Mouse (Mus musculus) hematopoietic stem cell, adult 5-6 weeks (primary cell): ENCODE data around the gene Wwtr1. TPM values are rescaled to one million over a fixed set of nuclear protein-coding genes. Genes with fewer than 3 reads are reported as not detected.

Experiments
- ATAC-seq, 2 experiments: fragments of 125-278 bp in 1 of 2; replicated peaks in 1 of 2; 2 replicates each; pipeline ENCODE4 v1.8.0; 2016 to 2017; ENCODE audit warnings: inconsistent platforms in 2 of 2, mild to moderate bottlenecking in 2 of 2, moderate number of reproducible peaks in 2 of 2, low read depth in 1 of 2, moderate TSS enrichment in 1 of 2; ENCODE audit not compliant: low FRiP score in 2 of 2, poor library complexity in 2 of 2, severe bottlenecking in 2 of 2, insufficient read depth in 1 of 2, low TSS enrichment in 1 of 2
- total RNA-seq: library from RNA; stranded (forward); fragments of 172-1452, 232-1000 nt; gene quantifications from 2 replicates; pipeline ENCODE4 v1.2.3, GENCODE M21; 2017

Gene Wwtr1
- total RNA-seq, 1 experiment from 2014 or later, result 0.99 TPM

DNA sequence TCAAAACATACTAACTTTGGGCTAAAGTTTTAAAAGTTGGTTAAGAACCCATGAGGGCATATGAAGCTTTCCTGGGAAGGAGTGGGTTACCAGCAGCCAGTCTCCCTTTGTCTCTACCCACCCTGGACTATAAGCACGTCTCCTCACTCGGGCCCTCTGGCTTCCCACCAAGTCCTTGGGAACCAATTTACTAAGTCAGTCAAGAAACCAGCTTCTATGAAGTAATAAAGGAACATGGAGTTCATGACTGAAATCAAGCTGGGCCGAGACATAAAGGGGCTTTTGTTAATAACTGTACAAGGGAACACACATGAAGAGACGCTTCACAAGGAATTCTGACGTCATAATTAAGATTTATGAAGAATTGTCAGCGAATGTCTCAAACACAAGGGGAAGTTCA lies 41.3 kb downstream of the Wwtr1 start:
- ATAC-seq, result no peak

DNA sequence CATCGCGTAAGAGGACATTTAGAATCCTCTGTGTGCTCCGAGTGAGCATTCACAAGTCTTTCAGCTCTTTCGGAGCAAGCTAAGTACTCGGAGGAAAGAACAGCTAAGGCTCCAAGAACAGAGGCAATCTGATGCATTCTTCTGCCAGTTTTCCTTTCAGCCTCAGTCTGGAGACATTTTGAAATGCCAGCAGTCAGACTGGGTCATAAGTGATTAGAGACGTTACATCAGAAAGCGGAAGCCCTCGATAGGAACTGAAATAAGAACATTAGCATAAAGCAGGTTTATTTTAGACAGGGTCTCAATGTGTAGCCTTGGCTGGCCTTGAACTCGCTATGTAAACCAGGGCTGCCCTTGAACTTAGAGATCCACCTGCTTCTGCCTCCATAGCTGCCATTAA lies 41.8 kb downstream of the Wwtr1 start:
- no peak for ATAC-seq

DNA sequence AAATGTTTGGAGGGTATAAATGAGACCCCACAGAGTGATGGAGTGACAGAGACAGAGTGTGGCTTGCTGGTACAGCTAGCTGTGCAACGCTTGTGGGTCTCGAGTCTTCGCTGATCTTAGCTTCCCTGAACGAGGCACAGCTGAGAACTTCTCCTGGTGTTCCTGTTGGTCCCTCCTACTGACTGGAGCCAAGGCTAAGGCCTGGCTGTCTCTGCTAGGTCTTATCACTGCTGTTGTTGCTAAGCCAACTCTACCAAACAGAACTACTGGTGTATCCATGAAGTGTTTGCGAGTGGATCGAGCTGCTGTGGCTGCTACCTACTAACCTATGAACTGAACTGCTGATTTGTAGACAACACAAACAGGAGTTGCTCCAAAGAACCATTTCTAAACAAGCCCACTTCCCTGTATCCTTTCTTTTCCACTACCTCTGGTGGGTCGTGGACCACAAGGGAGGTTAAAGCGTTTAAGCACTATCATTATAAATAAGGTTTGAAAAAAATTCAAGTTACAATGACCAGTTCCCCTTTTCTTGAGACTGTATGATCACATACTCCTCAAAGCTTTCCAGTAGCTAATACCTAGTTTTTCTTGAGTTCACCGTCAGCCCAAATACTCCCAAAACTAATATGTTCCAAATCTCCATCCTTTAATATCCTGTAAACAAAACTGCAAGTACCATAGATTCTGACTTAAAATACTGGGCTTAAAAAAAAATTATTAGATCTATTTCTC lies 42.6 kb downstream of the Wwtr1 start:
- ATAC-seq, result no peak

DNA sequence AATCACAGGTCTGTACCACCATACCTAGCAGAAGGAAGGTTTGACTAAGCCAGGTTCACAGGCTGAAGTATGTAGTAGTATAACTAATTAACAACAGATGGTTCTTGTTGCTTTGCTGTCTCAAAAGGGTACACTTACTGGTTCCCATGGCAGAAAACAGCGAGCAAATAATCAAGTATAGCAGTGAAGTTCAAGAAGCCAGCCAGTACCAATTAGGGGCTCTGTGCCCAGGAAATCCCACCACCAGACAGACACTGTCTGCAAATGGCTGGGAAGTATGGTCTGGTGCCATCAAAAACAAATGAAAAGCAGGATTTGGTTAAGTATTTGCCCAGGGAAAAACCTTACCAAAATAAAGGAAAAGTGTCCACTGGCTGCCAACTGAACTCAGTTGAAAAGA lies 44.9 kb downstream of the Wwtr1 start:
- ATAC-seq, result no peak

DNA sequence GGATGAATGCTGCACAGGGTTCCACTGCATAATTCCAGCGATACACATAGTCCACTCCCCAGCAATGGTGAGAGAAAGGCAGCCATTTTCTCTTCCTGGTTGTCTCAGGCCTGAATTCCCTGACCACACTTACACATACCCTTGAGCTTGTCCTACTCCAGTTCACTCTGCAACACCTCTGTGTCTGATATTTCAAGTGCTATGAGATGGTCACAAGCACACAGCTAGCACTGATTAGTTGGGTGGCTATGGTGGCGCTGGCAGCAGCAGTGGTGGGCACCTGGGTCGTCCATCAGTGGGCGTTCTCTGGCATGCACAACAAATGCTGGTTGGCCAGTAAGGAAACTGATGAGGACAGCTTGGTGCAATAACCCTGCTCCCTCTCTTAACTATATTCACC lies 45.5 kb downstream of the Wwtr1 start:
- no peak for ATAC-seq

DNA sequence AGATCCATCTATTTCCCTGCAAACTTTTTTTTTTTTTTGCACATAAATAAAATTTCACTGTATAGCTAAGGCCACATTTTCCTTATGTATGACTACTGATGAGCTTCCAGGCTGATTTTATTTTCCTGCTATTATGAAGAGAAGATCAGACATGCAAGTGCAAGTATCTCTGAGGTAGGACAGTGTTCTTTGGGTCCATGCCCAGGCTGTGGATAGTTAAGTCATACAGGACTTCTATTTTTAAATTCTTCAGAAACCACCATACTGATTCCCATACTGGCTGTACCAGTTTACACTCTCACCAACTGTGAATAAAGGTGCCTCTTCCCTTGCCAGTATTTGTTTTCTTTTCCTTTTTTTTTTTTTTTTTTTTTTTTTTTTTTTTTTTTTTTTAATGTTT lies 48.6 kb downstream of the Wwtr1 start:
- no peak for ATAC-seq

DNA sequence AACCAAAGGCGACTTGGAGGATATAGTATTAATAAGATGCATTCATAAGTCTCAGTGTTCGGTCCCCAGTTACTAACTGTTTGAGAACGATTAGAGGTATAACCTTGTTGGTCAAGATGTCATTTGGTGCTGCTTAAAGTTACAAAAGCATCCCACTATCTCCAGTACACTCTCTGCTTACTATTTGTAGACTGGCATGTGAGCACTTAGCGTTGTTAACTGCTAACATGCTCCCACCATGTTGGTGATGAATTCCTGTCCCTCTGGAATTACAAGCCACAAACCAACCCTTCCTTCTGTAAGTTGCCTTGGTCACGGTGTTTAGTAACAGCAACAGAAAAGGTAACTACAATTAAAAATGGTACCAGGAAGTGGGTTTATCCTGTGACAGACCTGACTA lies 52.6 kb downstream of the Wwtr1 start:
- ATAC-seq, result no peak

DNA sequence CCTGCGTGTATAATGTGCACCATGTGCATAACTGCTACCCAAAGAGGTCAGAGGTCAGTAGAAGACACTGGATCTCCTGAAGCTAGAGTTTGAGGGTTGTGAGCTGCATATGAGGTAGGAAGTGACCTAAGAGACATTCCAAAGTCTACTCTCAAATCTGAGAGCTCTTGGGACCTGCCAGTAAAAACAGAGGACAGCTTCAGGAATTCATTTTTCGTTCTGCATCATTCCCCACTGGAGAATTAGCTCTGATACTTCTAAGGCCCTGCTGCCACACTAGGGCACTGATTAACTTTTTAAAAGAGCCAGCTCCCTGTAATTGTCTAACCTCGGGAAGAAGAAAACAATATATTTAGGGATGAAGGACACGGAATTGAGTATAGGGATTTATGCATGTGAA lies 53.8 kb downstream of the Wwtr1 start:
- ATAC-seq, result no peak

DNA sequence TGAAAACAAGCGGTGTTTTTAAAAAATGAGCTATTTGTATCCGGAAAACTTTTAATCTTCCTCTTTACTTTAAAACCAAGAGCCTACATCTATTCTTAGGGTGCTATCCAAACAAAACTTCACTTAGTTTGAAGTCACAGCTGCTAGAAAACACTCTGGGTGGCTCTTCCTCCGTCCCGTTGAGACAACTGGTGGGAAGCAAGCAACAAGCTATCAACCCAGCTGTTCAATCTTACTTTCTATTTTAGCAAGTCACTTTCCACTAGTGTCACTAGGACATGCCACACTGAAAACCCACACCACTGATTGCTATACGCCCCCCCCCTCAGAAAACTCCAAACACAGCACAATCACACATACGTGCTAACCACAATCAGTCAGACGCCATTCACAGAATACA lies 55.7 kb downstream of the Wwtr1 start:
- no peak for ATAC-seq

DNA sequence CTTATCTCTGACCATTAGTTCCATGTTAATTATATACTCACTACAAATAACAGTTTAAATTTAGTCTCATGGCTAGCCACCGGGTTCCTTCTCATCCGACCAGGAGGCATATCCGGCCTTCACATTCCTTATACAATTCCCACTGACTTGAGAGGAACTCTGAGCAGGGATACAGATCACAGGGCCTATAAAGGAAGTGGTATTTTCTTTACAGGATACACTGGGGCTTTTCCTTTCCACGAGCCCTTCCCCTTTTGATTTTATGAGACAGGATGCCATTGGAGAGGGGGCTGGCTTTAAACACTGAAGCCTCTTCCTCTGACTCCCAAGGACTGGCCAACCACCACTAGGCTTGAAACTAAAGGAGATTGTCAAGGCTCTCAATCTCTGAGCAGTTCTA lies 59.6 kb downstream of the Wwtr1 start:
- no peak for ATAC-seq

DNA sequence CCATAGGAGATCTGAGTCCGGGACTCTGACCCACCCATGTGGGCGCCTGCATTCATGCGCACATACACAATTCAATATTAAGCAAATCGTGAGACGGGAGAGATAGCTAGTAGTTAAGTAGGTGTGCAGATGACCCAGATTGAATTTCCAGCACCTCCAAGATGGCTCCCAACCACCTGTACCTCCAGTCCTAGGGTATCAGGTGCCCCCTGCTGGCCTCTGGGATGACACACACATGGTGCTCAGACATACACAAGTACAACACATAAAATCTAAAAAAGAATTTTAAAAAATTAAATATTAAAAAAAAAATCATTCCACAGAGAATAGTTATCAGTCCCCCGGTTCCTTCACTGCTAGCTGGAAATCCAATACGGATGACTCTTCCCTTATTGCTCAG lies 60.7 kb downstream of the Wwtr1 start:
- ATAC-seq, result no peak

DNA sequence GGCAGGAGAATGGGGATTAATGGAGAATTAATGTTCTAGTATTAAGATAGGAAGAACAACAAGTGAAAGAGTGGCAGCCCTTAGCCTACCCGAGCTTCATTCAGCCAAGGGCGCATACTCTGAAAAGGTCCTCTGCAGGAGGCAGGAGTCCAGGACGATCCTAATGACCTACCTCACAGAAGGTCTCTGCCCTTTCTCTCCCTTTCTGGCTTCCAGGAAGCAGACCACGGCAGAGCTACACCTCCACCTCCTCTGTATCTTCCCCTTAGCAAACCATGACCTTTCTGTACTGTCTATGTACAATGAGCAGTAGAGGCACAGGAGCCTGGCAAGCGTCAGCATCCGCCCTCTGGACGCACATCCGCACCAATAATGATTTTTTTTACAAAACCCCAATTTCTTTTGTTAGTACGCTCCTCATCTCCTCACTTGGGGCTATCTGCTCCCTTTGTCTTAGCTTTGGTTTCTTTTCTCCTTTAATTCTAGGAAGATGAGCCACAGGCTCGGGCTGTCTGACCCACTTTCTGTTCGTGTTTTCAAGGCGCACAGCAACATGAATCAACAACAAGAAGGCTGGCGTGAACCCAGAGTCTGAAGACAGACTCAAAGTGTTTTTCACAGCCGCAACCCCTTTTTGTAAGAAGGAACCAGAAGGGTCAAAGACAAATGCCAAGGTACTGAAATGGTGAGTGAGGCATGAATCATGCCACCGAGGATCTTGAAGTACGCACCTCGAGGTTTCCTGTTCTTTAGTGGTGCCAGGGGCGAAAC lies 63.7 kb downstream of the Wwtr1 start:
- no peak for ATAC-seq

DNA sequence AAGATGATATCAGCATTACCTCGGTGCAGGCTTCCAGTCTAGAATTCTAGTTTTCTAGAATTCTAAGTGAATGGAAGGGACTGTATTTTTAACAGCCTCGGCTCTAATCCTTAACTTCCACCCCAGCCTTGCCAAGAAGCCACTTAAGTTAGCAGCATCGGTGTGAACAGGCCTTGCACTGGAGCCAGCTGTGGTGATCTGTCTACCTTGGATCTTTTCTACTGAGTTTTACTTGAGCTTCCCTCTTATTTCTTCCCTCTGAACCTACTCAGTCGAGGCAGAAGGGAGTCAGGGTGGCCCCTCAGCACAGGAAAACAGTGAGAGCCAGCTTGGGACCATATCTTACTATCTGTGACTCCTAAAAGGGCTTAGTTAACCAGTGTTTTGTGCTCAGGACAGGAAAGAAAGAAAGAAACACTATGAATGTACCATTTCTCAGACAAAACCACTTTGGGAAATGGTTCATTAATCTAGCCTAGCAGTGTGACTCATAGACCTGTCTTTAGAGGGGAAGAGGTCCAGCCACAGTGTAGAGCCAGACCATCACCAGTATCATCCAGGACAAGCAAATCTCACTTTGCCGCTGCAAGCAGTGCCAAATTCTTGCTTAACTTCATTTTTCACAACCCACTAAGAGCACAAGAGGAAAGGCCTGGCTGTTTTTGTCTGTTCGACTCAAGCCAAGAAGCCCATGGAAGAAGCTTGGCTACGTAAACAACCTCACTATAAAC lies 65.6 kb downstream of the Wwtr1 start:
- ATAC-seq, result no peak

DNA sequence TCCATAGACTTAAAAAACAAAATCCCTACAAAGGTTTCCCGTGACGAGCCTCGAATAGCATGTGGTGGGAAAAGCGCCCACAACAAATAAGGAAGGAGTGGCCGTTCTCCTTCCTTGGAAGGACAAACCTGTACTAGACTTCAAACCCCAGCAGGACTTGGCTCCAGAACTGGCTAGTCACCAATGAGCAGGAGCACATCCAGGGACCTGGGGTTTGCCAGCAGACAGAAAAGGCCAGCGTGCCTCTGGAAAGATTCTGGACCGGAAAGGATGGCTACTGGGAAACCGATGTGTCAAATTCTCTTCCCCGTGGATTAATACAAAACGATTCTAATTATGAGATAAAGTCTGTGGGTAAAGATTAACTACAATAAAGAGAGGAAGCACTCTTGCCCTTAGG lies 69.7 kb downstream of the Wwtr1 start:
- no peak for ATAC-seq

DNA sequence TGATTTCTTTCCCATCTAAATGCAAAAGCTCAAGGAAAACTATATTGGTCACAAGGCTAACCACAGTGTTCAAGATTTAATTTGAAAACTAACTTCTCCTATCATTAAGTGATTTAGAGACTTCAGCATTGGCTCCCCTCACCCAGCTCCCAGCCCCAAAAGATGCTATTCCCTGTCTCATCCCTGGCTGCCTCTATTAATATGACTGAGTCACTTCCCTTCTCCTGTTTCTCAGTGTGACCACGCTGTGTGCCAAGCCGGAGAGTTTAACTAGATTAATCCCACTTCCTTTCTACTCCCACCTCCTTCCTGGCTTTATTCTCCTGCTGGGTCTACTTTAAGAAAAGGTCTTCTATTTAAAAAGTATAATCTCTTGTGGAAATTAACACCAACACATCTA lies 71.0 kb downstream of the Wwtr1 start:
- no peak for ATAC-seq

DNA sequence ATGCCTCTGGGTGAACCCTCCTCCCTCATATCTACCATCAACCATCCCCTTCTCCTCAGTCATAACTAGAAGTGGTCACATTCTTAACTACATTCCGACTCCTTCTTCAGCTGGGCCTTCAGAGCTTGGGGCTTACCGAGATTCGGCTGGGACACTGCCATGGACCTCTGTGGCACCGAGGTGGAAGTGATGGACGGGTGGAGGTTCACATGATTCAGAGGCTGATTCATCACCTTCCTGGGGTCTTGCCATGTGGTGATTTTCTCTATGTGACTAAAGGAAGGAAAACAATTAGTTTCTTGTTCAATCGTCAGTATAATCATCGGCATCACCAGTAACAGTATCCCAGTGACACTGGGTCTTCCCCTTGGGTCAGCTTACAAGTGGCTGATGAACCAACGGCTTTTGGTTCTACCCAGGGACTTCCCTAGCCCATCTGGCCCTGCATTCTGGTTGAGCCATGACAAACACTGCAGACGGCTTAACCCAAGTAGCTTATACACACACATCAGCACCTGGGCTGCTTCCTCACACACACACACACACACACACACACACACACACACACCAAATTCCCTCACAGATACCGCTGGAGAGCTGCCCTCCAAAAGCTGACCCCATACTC lies 74.0 kb downstream of the Wwtr1 start:
- ATAC-seq, result no peak

DNA sequence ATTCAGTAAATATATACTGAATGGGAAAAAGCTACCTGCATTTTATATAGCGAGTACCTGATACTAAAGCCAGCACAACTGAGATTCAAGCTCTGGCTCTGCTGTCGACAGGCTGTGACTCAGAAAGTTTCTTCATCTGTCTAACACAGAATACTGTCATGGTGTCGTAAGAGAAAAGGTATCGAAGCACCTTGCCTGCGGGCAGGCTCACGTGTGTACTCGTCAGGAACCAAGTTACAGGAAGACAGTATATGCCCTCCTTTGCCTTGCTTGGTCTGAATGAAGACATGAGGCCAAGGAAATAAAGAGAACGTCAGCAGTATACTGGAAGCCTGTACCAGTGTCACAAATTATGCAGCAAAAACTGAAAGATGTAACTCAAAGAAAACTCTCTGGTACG lies 74.9 kb downstream of the Wwtr1 start:
- no peak for ATAC-seq

DNA sequence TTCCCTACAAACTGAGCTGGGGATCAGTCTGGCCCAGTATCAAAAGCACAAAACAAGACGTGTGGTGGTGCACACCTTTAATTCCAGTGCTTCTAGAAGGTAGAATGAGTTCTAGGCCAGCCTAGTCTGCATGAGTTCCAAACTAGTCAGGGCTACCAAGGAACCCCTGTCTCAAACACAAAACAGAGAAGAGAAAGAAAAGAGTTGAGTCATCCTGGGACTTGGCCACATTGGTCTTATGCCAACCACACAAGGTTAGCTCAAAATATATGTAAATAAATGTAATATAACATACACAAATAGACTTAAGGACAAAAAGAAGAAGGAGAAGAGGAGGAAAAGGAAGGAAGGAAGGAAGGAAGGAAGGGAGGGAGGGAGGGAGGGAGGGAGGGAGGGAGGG lies 77.9 kb downstream of the Wwtr1 start:
- no peak for ATAC-seq
